Mouse (Mus musculus): ENCODE measurements around the gene Lrrc74a. TPM values are rescaled to one million over a fixed set of nuclear protein-coding genes. Genes with fewer than 3 reads are reported as not detected.

Gene Lrrc74a
- total and polyA plus RNA-seq, 3 experiments, result not detected

GRCm38 (mm10) chr12:86806031-86806922, 72.1 kb downstream of the Lrrc74a start:
- Histone ChIP-seq H3K9me3 (replicated peaks; ENCODE audit: low read length) (peaks cover 2% of the 10 kb centered on the region), H3K4me2 (ENCODE audit: insufficient read depth, low read depth, poor library complexity, severe bottlenecking) (no peak overlapping the region), H3K36me3 (replicated peaks in 1 of 2; ENCODE audit: control insufficient read depth in 1 of 2, insufficient read depth in 1 of 2, low read length in 1 of 2) (no peaks in the 10 kb centered on the region), H3K79me2 (replicated peaks; ENCODE audit: control insufficient read depth, extremely low read depth, insufficient read depth, poor library complexity, severe bottlenecking) (no peaks in the 10 kb centered on the region), H3K9ac (ENCODE audit: insufficient read depth, low read depth) (no peak overlapping the region), H3K27me3 (replicated peaks) (no peaks in the 10 kb centered on the region), H3K4me3 (replicated peaks in 1 of 3; ENCODE audit: low read depth in 2 of 3, low read length in 2 of 3, poor library complexity in 1 of 3) (no peak overlapping the region), H3K27ac (ENCODE audit: insufficient read depth, low read depth) (no peak overlapping the region), H3K4me1 (ENCODE audit: control insufficient read depth in 1 of 2, insufficient read depth in 2 of 2) (peaks cover 40 to 82% of the 10 kb centered on the region in 2 experiments)
- TF ChIP-seq ZNF384 (IDR thresholded peaks at IDR 0.05; ENCODE audit: low read depth, low read length) (no peak), MAX (IDR thresholded peaks at IDR 0.05; ENCODE audit: low read length) (no peak), JUN (IDR thresholded peaks at IDR 0.05; ENCODE audit: insufficient read depth, low read depth, low read length) (no peak), MYC (IDR thresholded peaks at IDR 0.05; ENCODE audit: low read depth, low read length) (no peak), EP300 (IDR thresholded peaks at IDR 0.05; ENCODE audit: low read length) (no peak), POLR2AphosphoS2 (IDR thresholded peaks at IDR 0.05; ENCODE audit: low read depth, low read length) (no peak), TCF12 (IDR thresholded peaks at IDR 0.05; ENCODE audit: low read depth, low read length) (no peak), IRF4 (IDR thresholded peaks at IDR 0.05; ENCODE audit: low read depth, low read length) (no peak), SMC3 (IDR thresholded peaks at IDR 0.05; ENCODE audit: low read depth, low read length) (no peak), ETS1 (conservative IDR thresholded peaks at IDR 0.05; ENCODE audit: low read depth, low read length) (no peak), POLR2A (IDR thresholded peaks at IDR 0.05; ENCODE audit: low read depth, low read length) (no peak), ZC3H11A (IDR thresholded peaks at IDR 0.05; ENCODE audit: low read depth, low read length) (no peak)
- in situ Hi-C loops (cut with MboI; ENCODE audit: low pct_ligation_motif_present, low pct_unique_long_range_greater_than_20kb, low sequenced_read_pairs) (no loop called here), dilution Hi-C loops (cut with MboI; ENCODE audit: extremely low pct_ligation_motif_present, extremely low pct_unique_long_range_greater_than_20kb, low sequenced_read_pairs) (no loop called here)
- no peak for DNase-seq (ENCODE audit: extremely low read depth)

GRCm38 (mm10) chr12:86806923-86807794, 73.0 kb downstream of the Lrrc74a start:
- Histone ChIP-seq H3K27ac (ENCODE audit: insufficient read depth, low read depth) (no peak overlapping the region), H3K79me2 (replicated peaks; ENCODE audit: control insufficient read depth, extremely low read depth, insufficient read depth, poor library complexity, severe bottlenecking) (no peaks in the 10 kb centered on the region), H3K27me3 (replicated peaks) (no peaks in the 10 kb centered on the region), H3K4me2 (ENCODE audit: insufficient read depth, low read depth, poor library complexity, severe bottlenecking) (no peak overlapping the region), H3K36me3 (replicated peaks in 1 of 2; ENCODE audit: control insufficient read depth in 1 of 2, insufficient read depth in 1 of 2, low read length in 1 of 2) (no peaks in the 10 kb centered on the region), H3K9me3 (replicated peaks; ENCODE audit: low read length) (peaks cover 2% of the 10 kb centered on the region), H3K9ac (ENCODE audit: insufficient read depth, low read depth) (no peak overlapping the region), H3K4me3 (replicated peaks in 1 of 3; ENCODE audit: low read depth in 2 of 3, low read length in 2 of 3, poor library complexity in 1 of 3) (no peak overlapping the region), H3K4me1 (ENCODE audit: control insufficient read depth in 1 of 2, insufficient read depth in 2 of 2) (peaks cover 47 to 82% of the 10 kb centered on the region in 2 experiments)
- in situ Hi-C loops (cut with MboI; ENCODE audit: low pct_ligation_motif_present, low pct_unique_long_range_greater_than_20kb, low sequenced_read_pairs) (no loop called here), dilution Hi-C loops (cut with MboI; ENCODE audit: extremely low pct_ligation_motif_present, extremely low pct_unique_long_range_greater_than_20kb, low sequenced_read_pairs) (no loop called here)
- TF ChIP-seq BHLHE40 (IDR thresholded peaks at IDR 0.05; ENCODE audit: low read depth, low read length) (peak; percentile 83), ZNF384 (IDR thresholded peaks at IDR 0.05; ENCODE audit: low read depth, low read length) (peak; percentile 93), HCFC1 (IDR thresholded peaks at IDR 0.05; ENCODE audit: low read depth, low read length) (no peak), MXI1 (IDR thresholded peaks at IDR 0.05; ENCODE audit: low read depth, low read length) (peak; percentile 71)
- peak; percentile 64 for DNase-seq (ENCODE audit: extremely low read depth)

All from CH12.LX (cell line).